Comparison of ENCODE assay signal across 18 mouse cellular contexts in genomic region chr1:63080277-63080676, GRCm38 (mm10).
"Had no signal": no experiment of that assay in that cellular context is flagged by ENCODE, and none has a peak within 500 bp of the region (broad histone marks: within the 10 kb centered on the region; RNA-seq: fewer than 3 reads in every experiment).

No protein-coding gene starts in this region.

- H3K4me2 ChIP-seq: lung, embryonic 15.5 days; midbrain, embryonic 12.5 days; neural tube, embryonic 13.5 days; stomach, embryonic 15.5 days had no signal

- H3K4me1 ChIP-seq: lung, embryonic 15.5 days; midbrain, embryonic 12.5 days; neural tube, embryonic 13.5 days; stomach, embryonic 15.5 days had no signal

- H3K27ac ChIP-seq: kidney, postnatal 0 days; left cerebral cortex, adult 2 months; liver, embryonic 14.5 days; lung, embryonic 15.5 days; macrophage; midbrain, embryonic 12.5 days; neural tube, embryonic 13.5 days; stomach, embryonic 15.5 days had no signal

- H3K27me3 ChIP-seq: lung, embryonic 15.5 days; midbrain, embryonic 12.5 days; neural tube, embryonic 13.5 days; stomach, embryonic 15.5 days had no signal

- DNase-seq: kidney, postnatal 25 days; layer of hippocampus, postnatal 36 days; lung, postnatal 14 days; retina, postnatal 1 day; right cerebral cortex, postnatal 25 days; spleen, adult 18-20 months; thymus, adult 18-20 months; thymus, postnatal 36 days had no signal

- H3K4me3 ChIP-seq: left cerebral cortex, adult 2 months; lung, embryonic 15.5 days; midbrain, embryonic 12.5 days; myocyte; neural tube, embryonic 13.5 days; stomach, embryonic 15.5 days had no signal

- ATAC-seq: midbrain, embryonic 16.5 days had no signal

- H3K9ac ChIP-seq: liver, embryonic 14.5 days; lung, embryonic 15.5 days; midbrain, embryonic 12.5 days; neural tube, embryonic 13.5 days; stomach, embryonic 15.5 days had no signal

- H3K9me3 ChIP-seq: lung, embryonic 15.5 days; midbrain, embryonic 12.5 days; neural tube, embryonic 13.5 days; stomach, embryonic 15.5 days had no signal
